ENCODE assay signal across 25 mouse cellular contexts in the genomic region with DNA sequence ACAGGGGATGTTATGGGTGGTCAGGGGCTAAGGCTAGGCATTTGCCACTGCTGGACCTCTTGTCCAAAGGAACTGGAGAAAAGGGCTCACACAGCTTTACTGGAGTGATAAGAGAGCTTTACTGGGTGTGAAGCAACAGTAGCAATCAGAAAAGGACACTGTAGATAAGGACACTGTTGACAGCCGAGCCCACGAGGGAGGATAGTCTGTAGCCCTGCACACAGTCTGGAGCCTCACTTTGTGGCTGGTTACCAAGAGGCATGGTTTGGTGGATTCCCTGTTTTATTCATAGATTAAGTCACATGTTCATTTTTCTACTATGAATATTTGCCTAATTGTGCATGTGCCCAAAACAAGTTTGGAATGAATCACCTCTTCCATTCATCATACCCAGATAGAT. TPM values are rescaled to one million over a fixed set of nuclear protein-coding genes. Genes with fewer than 3 reads are reported as not detected.
DNase-seq lines count a peak whose midpoint lies in the region; ATAC-seq and TF ChIP-seq lines count a peak whose summit lies in the region.
"Had no signal": no experiment of that assay in that cellular context is flagged by ENCODE, and none has a peak within 500 bp of the region (broad histone marks: within the 10 kb centered on the region; RNA-seq: fewer than 3 reads in every experiment).

No protein-coding gene starts in this region.

- ATAC-seq in stomach, embryonic 15.5 days (ENCODE audit: insufficient read depth, low FRiP score, low read depth), result peak; percentile 81; the same call in 1 of the 2 replicates
- ATAC-seq in stomach, postnatal 0 days (ENCODE audit: low FRiP score, low TSS enrichment), result no peak
- peak; percentile 84 for ATAC-seq in erythroid progenitor cell, adult 5-6 weeks (replicated peaks; ENCODE audit: low FRiP score, poor library complexity, severe bottlenecking)
- ATAC-seq in liver, embryonic 15.5 days (ENCODE audit: insufficient read depth), result peak; percentile 90
- ATAC-seq: forebrain, postnatal 0 days; midbrain, embryonic 15.5 days had no signal

- no peak overlapping the region for H3K27ac ChIP-seq in stomach, embryonic 15.5 days
- no peak overlapping the region for H3K27ac ChIP-seq in stomach, postnatal 0 days (replicated peaks)
- peak overlapping the region; percentile 53 for H3K27ac ChIP-seq in liver, embryonic 15.5 days (replicated peaks)
- no peak overlapping the region for H3K27ac ChIP-seq in limb, embryonic 10.5 days
- H3K27ac ChIP-seq: embryonic facial prominence, embryonic 13.5 days; forebrain, embryonic 10.5 days; gastrocnemius, adult 2 months; hindbrain, embryonic 15.5 days; limb, embryonic 15.5 days; midbrain, embryonic 15.5 days; neural tube, embryonic 15.5 days had no signal

- 57% methylated on average over 2 of the region's 2 CpGs for WGBS in stomach, embryonic 15.5 days
- 41% methylated on average over 2 of the region's 2 CpGs for WGBS in stomach, postnatal 0 days
- 7% methylated on average over 2 of the region's 2 CpGs for WGBS in liver, embryonic 15.5 days (ENCODE audit: insufficient replicate concordance)
- 81% methylated on average over 2 of the region's 2 CpGs for WGBS in limb, embryonic 10.5 days

- H3K4me2 ChIP-seq in stomach, embryonic 15.5 days, result no peak overlapping the region
- no peak overlapping the region for H3K4me2 ChIP-seq in stomach, postnatal 0 days (replicated peaks; ENCODE audit: low read depth)
- peak overlapping the region; percentile 59 for H3K4me2 ChIP-seq in liver, embryonic 15.5 days
- H3K4me2 ChIP-seq: embryonic facial prominence, embryonic 13.5 days; hindbrain, embryonic 15.5 days; limb, embryonic 15.5 days; midbrain, embryonic 15.5 days; neural tube, embryonic 15.5 days had no signal

- H3K9ac ChIP-seq in stomach, embryonic 15.5 days, result no peak overlapping the region
- no peak overlapping the region for H3K9ac ChIP-seq in stomach, postnatal 0 days (ENCODE audit: low read length)
- no peak overlapping the region for H3K9ac ChIP-seq in liver, embryonic 15.5 days
- H3K9ac ChIP-seq: embryonic facial prominence, embryonic 13.5 days; forebrain, postnatal 0 days; hindbrain, embryonic 15.5 days; limb, embryonic 15.5 days; midbrain, embryonic 15.5 days; neural tube, embryonic 15.5 days had no signal

- H3K4me1 ChIP-seq in stomach, embryonic 15.5 days, result no peaks in the 10 kb centered on the region
- no peaks in the 10 kb centered on the region for H3K4me1 ChIP-seq in stomach, postnatal 0 days (replicated peaks; ENCODE audit: control insufficient read depth, insufficient read depth)
- H3K4me1 ChIP-seq in liver, embryonic 15.5 days (replicated peaks), result peaks cover 70% of the 10 kb centered on the region
- no peaks in the 10 kb centered on the region for H3K4me1 ChIP-seq in limb, embryonic 10.5 days
- H3K4me1 ChIP-seq: embryonic facial prominence, embryonic 13.5 days; forebrain, embryonic 10.5 days; hindbrain, embryonic 15.5 days; limb, embryonic 15.5 days; midbrain, embryonic 15.5 days; neural tube, embryonic 15.5 days had no signal

- no peaks in the 10 kb centered on the region for H3K27me3 ChIP-seq in stomach, embryonic 15.5 days (replicated peaks)
- no peaks in the 10 kb centered on the region for H3K27me3 ChIP-seq in stomach, postnatal 0 days (ENCODE audit: control insufficient read depth, insufficient read depth, low read length)
- H3K27me3 ChIP-seq in liver, embryonic 15.5 days, result no peaks in the 10 kb centered on the region
- H3K27me3 ChIP-seq in limb, embryonic 10.5 days (ENCODE audit: low read depth, poor library complexity, severe bottlenecking), result 0 out of 2 replicates have a peak, but pooled peaks cover 3% of the 10 kb centered on the region
- H3K27me3 ChIP-seq: CH12.LX; embryonic facial prominence, embryonic 13.5 days; hindbrain, embryonic 15.5 days; limb, embryonic 15.5 days; midbrain, embryonic 15.5 days; neural tube, embryonic 15.5 days had no signal

- no peak for TF ChIP-seq EP300 in stomach, postnatal 0 days (optimal IDR thresholded peaks at IDR 0.05)

- TF ChIP-seq CTCF in stomach, postnatal 0 days (IDR thresholded peaks at IDR 0.05; ENCODE audit: low read depth), result no peak

- H3K9me3 ChIP-seq in stomach, embryonic 15.5 days, result no peaks in the 10 kb centered on the region
- H3K9me3 ChIP-seq in stomach, postnatal 0 days (ENCODE audit: control insufficient read depth, low read length), result no peaks in the 10 kb centered on the region
- no peaks in the 10 kb centered on the region for H3K9me3 ChIP-seq in liver, embryonic 15.5 days (replicated peaks)
- no peaks in the 10 kb centered on the region for H3K9me3 ChIP-seq in limb, embryonic 10.5 days (replicated peaks)
- H3K9me3 ChIP-seq: embryonic facial prominence, embryonic 13.5 days; forebrain, embryonic 10.5 days; hindbrain, embryonic 15.5 days; limb, embryonic 15.5 days; megakaryocyte, embryonic 14.5 days; midbrain, embryonic 15.5 days; neural tube, embryonic 15.5 days had no signal

- no peaks in the 10 kb centered on the region for H3K36me3 ChIP-seq in stomach, embryonic 15.5 days
- H3K36me3 ChIP-seq in stomach, postnatal 0 days (ENCODE audit: control insufficient read depth, insufficient read depth, low read length), result no peaks in the 10 kb centered on the region
- H3K36me3 ChIP-seq in liver, embryonic 15.5 days (replicated peaks), result 0 out of 2 replicates have a peak, but pooled peaks cover 4% of the 10 kb centered on the region
- no peaks in the 10 kb centered on the region for H3K36me3 ChIP-seq in limb, embryonic 10.5 days
- H3K36me3 ChIP-seq: embryonic facial prominence, embryonic 13.5 days; forebrain, embryonic 10.5 days; hindbrain, embryonic 15.5 days; limb, embryonic 15.5 days; midbrain, embryonic 15.5 days; neural tube, embryonic 15.5 days had no signal

- DNase-seq in stomach, postnatal 0 days (ENCODE audit: low spot score), result no peak
- DNase-seq in layer of hippocampus, postnatal 10 days (ENCODE audit: low spot score in 2 of 2), result no peak
- no peak for DNase-seq in spleen, postnatal 36 days (ENCODE audit: low spot score in 2 of 2)
- no peak for DNase-seq in limb, embryonic 10.5 days (ENCODE audit: low spot score)
- DNase-seq: adrenal gland, adult 2 months; cerebellum, adult 11 months; cerebellum, postnatal 10 days; forebrain, postnatal 0 days; gastrocnemius, adult 2 months; heart, postnatal 36 days; kidney, adult 11 months; lung, postnatal 10 days had no signal

- H3K4me3 ChIP-seq in stomach, embryonic 15.5 days (replicated peaks), result no peak overlapping the region
- H3K4me3 ChIP-seq in stomach, postnatal 0 days (ENCODE audit: low read depth, low read length), result no peak overlapping the region
- H3K4me3 ChIP-seq in liver, embryonic 15.5 days (replicated peaks), result no peak overlapping the region
- H3K4me3 ChIP-seq in limb, embryonic 10.5 days, result no peak overlapping the region
- H3K4me3 ChIP-seq: embryonic facial prominence, embryonic 13.5 days; forebrain, embryonic 10.5 days; gastrocnemius, adult 2 months; hindbrain, embryonic 15.5 days; limb, embryonic 15.5 days; megakaryocyte, embryonic 14.5 days; midbrain, embryonic 15.5 days; myocyte; neural tube, embryonic 15.5 days had no signal

RNA-seq across cellular contexts. Expression of a gene that starts 11.8 kb away (rescaled TPM):
- 260 and 287 TPM in 2 replicates for polyA plus RNA-seq in stomach, embryonic 15.5 days (2015; fragmentation: Nextera tagmentation; extraction: Ambion mirVana)
- polyA plus RNA-seq in stomach, postnatal 0 days (2015; fragmentation: Nextera tagmentation; extraction: Ambion mirVana), result 98.2 and 104 TPM in 2 replicates
- total RNA-seq in erythroid progenitor cell, adult 5-6 weeks (2015; ENCODE audit: low replicate concordance), result 125 and 137 TPM in 2 replicates
- total RNA-seq in erythroid progenitor cell, adult 5-6 weeks (2017; ENCODE audit: low replicate concordance), result 121 and 150 TPM in 2 replicates
- 140 and 149 TPM in 2 replicates for polyA plus RNA-seq in liver, embryonic 15.5 days (2015; fragmentation: Nextera tagmentation; extraction: Ambion mirVana)
- total RNA-seq in layer of hippocampus, postnatal 10 days (2021), result 100 to 1,000 TPM; 171 to 187 TPM
- 440 and 499 TPM in 2 replicates for polyA plus RNA-seq in limb, embryonic 10.5 days (2016; fragmentation: Nextera tagmentation; extraction: Ambion mirVana)

RNA-seq across cellular contexts. Expression of a gene that starts 21.9 kb away (rescaled TPM):
- polyA plus RNA-seq in stomach, embryonic 15.5 days (2015; fragmentation: Nextera tagmentation; extraction: Ambion mirVana), result 171 and 192 TPM in 2 replicates
- polyA plus RNA-seq in stomach, postnatal 0 days (2015; fragmentation: Nextera tagmentation; extraction: Ambion mirVana), result 126 and 135 TPM in 2 replicates
- total RNA-seq in erythroid progenitor cell, adult 5-6 weeks (2015; ENCODE audit: low replicate concordance), result 64.6 and 87.9 TPM in 2 replicates
- 21.9 and 47.5 TPM in 2 replicates for total RNA-seq in erythroid progenitor cell, adult 5-6 weeks (2017; ENCODE audit: low replicate concordance)
- 101 and 113 TPM in 2 replicates for polyA plus RNA-seq in liver, embryonic 15.5 days (2015; fragmentation: Nextera tagmentation; extraction: Ambion mirVana)
- 100 to 1,000 TPM; 228 to 246 TPM for total RNA-seq in layer of hippocampus, postnatal 10 days (2021)
- polyA plus RNA-seq in limb, embryonic 10.5 days (2016; fragmentation: Nextera tagmentation; extraction: Ambion mirVana), result 136 and 140 TPM in 2 replicates

RNA-seq across cellular contexts. Expression of a gene that starts 32.6 kb away (rescaled TPM):
- 2.8 and 3.1 TPM in 2 replicates for polyA plus RNA-seq in stomach, embryonic 15.5 days (2015; fragmentation: Nextera tagmentation; extraction: Ambion mirVana)
- 1.1 and 1.3 TPM in 2 replicates for polyA plus RNA-seq in stomach, postnatal 0 days (2015; fragmentation: Nextera tagmentation; extraction: Ambion mirVana)
- not detected in 2 replicates for total RNA-seq in erythroid progenitor cell, adult 5-6 weeks (2015; ENCODE audit: low replicate concordance)
- total RNA-seq in erythroid progenitor cell, adult 5-6 weeks (2017; ENCODE audit: low replicate concordance), result 0.64 TPM in 1 of 2 replicates, not detected in the other
- polyA plus RNA-seq in liver, embryonic 15.5 days (2015; fragmentation: Nextera tagmentation; extraction: Ambion mirVana), result 0.12 and 0.16 TPM in 2 replicates
- total RNA-seq in layer of hippocampus, postnatal 10 days (2021), result 10 to 100 TPM; 15.6 to 16.2 TPM
- polyA plus RNA-seq in limb, embryonic 10.5 days (2016; fragmentation: Nextera tagmentation; extraction: Ambion mirVana), result 0.34 and 0.90 TPM in 2 replicates
- total RNA-seq: granulocyte monocyte progenitor cell, adult 5-6 weeks had no signal
